ENCODE assay signal across 8 mouse cellular contexts in genomic region chr5:36483203-36484101, GRCm38 (mm10). TPM values are rescaled to one million over a fixed set of nuclear protein-coding genes. Genes with fewer than 3 reads are reported as not detected.
DNase-seq lines count a peak whose midpoint lies in the region; ATAC-seq and TF ChIP-seq lines count a peak whose summit lies in the region.

No protein-coding gene starts in this region.

- peak overlapping the region; percentile 94 for H3K27ac ChIP-seq in gastrocnemius, adult 2 months
- H3K27ac ChIP-seq in liver, embryonic 14.5 days = peak overlapping the region; percentile 38; the same call in 1 of the 2 replicates

- DNase-seq in ovary, postnatal 10 days (ENCODE audit: low spot score) = peak; percentile 30
- no peak for DNase-seq in ovary, postnatal 36 days (ENCODE audit: low spot score)
- peak; percentile 58 for DNase-seq in cerebellum, adult 9-10 months
- DNase-seq in gastrocnemius, adult 2 months = no peak
- no peak for DNase-seq in liver, embryonic 14.5 days (ENCODE audit: low read depth in 3 of 3, low spot score in 3 of 3)
- peak; percentile 72 for DNase-seq in neural tube, embryonic 10.5 days (ENCODE audit: extremely low spot score, low spot score)
- peak; percentile 18 for DNase-seq in thymus, postnatal 25 days

- ATAC-seq in inflammation-experienced regulatory T-cells, adult 6 months = peak; percentile 46
- no peak for ATAC-seq in liver, embryonic 14.5 days (ENCODE audit: insufficient read depth)

- peaks cover 17% of the 10 kb centered on the region for H3K27me3 ChIP-seq in liver, embryonic 14.5 days (ENCODE audit: control insufficient read depth, insufficient read depth, low read length)

- intact Hi-C loops in gastrocnemius, adult 2 months (cut with DNase I) = loop anchor here (1.0 to 5.0 kb wide), 3 partner anchors 18 to 99 kb away; no protein-coding TSS in a partner anchor

- WGBS in liver, embryonic 14.5 days (ENCODE audit: insufficient replicate concordance) = 2% methylated on average over 57 of the region's 58 CpGs

- H3K4me1 ChIP-seq in liver, embryonic 14.5 days (replicated peaks; ENCODE audit: control insufficient read depth in 2 of 2, insufficient read depth in 2 of 2, low read length in 1 of 2) = peaks cover 14 to 24% of the 10 kb centered on the region in 2 experiments

- no peak for TF ChIP-seq CTCF in gastrocnemius, adult 2 months (IDR thresholded peaks at IDR 0.05)
- no peak for TF ChIP-seq CTCF in liver, embryonic 14.5 days (IDR thresholded peaks at IDR 0.05; ENCODE audit: low read depth)

- no peak for TF ChIP-seq EP300 in liver, embryonic 14.5 days (IDR thresholded peaks at IDR 0.05; ENCODE audit: low read depth)

- H3K9me3 ChIP-seq in liver, embryonic 14.5 days (ENCODE audit: control insufficient read depth, low read length) = no peaks in the 10 kb centered on the region

- H3K4me2 ChIP-seq in liver, embryonic 14.5 days (ENCODE audit: low read depth) = peak overlapping the region; percentile 87

- H3K4me3 ChIP-seq in gastrocnemius, adult 2 months = peak overlapping the region; percentile 99
- peak overlapping the region; percentile 82 to 87 for H3K4me3 ChIP-seq in liver, embryonic 14.5 days (ENCODE audit: insufficient read depth in 1 of 2, low read depth in 2 of 2, low read length in 2 of 2)

- peak overlapping the region; percentile 91 for H3K9ac ChIP-seq in liver, embryonic 14.5 days (replicated peaks)

- H3K36me3 ChIP-seq in liver, embryonic 14.5 days (replicated peaks; ENCODE audit: control insufficient read depth, insufficient read depth, low read depth) = no peaks in the 10 kb centered on the region

RNA-seq across cellular contexts. Expression of gene Tada2b, which starts 0.6 kb away (rescaled TPM):
- total RNA-seq in gastrocnemius, adult 2 months (2021) = 10 to 100 TPM; 14.3 to 15.8 TPM
- 1 to 10 TPM; 2.8 to 3.6 (median 3.5) TPM for polyA plus RNA-seq in inflammation-experienced regulatory T-cells, adult 6 months (2017; shearing (Covaris generic))
- polyA plus RNA-seq in liver, embryonic 14.5 days (2012; rRNA removed) = 3.7 and 4.6 TPM in 2 replicates
- polyA plus RNA-seq in liver, embryonic 14.5 days (2014; fragmentation: Nextera tagmentation; extraction: Ambion mirVana) = 1.4 and 2.2 TPM in 2 replicates

RNA-seq across cellular contexts. Expression of gene Ccdc96, which starts 0.9 kb away (rescaled TPM):
- under 1 TPM in 1 of 2 experiments, not detected in 1; 0.11 TPM for total RNA-seq in gastrocnemius, adult 2 months (2021)
- polyA plus RNA-seq in inflammation-experienced regulatory T-cells, adult 6 months (2017; shearing (Covaris generic)) = under 1 TPM in 1 of 3 experiments, not detected in 2; 0.10 TPM
- polyA plus RNA-seq in liver, embryonic 14.5 days (2012; rRNA removed) = 0.10 and 0.11 TPM in 2 replicates
- 0.11 and 0.18 TPM in 2 replicates for polyA plus RNA-seq in liver, embryonic 14.5 days (2014; fragmentation: Nextera tagmentation; extraction: Ambion mirVana)

RNA-seq across cellular contexts. Expression of gene Grpel1, which starts 18.7 kb away (rescaled TPM):
- total RNA-seq in gastrocnemius, adult 2 months (2021) = 10 to 100 TPM; 30.6 to 39.1 TPM
- polyA plus RNA-seq in inflammation-experienced regulatory T-cells, adult 6 months (2017; shearing (Covaris generic)) = 10 to 100 TPM; 40.2 to 45.9 (median 43.9) TPM
- polyA plus RNA-seq in liver, embryonic 14.5 days (2012; rRNA removed) = 10.4 and 16.8 TPM in 2 replicates
- polyA plus RNA-seq in liver, embryonic 14.5 days (2014; fragmentation: Nextera tagmentation; extraction: Ambion mirVana) = 40.6 and 42.4 TPM in 2 replicates

Comparison
In these comparisons a context has a peak if more than half of its experiments do, and no peak if none do; other contexts are left out.
1. DNase-seq: peak in ovary, postnatal 10 days (single experiment), cerebellum, adult 9-10 months (single experiment), neural tube, embryonic 10.5 days (single experiment) and thymus, postnatal 25 days (single experiment); none in ovary, postnatal 36 days (single experiment), gastrocnemius, adult 2 months (single experiment) and liver, embryonic 14.5 days (0 of 3).